ENCODE assay signal across 24 mouse cellular contexts in genomic region chr4:151336413-151336812, GRCm38 (mm10).
DNase-seq lines count a peak whose midpoint lies in the region; ATAC-seq and TF ChIP-seq lines count a peak whose summit lies in the region.
"Had no signal": no experiment of that assay in that cellular context is flagged by ENCODE, and none has a peak within 500 bp of the region (broad histone marks: within the 10 kb centered on the region; RNA-seq: fewer than 3 reads in every experiment).

No protein-coding gene starts in this region.

- no peaks in the 10 kb centered on the region for H3K79me2 ChIP-seq in liver, adult 2 months (ENCODE audit: control insufficient read depth, insufficient read depth, low read length)

- intact Hi-C loops in left cerebral cortex, postnatal 36 days (cut with DNase I), result loop anchor here (5.0 to 10.0 kb wide), 2 partner anchors 76 to 518 kb away; no protein-coding TSS in a partner anchor

- no peaks in the 10 kb centered on the region for H3K27me3 ChIP-seq in liver, adult 2 months (ENCODE audit: control insufficient read depth, insufficient read depth, low read length)
- no peaks in the 10 kb centered on the region for H3K27me3 ChIP-seq in liver, embryonic 11.5 days (replicated peaks; ENCODE audit: control insufficient read depth, insufficient read depth, low read length)
- H3K27me3 ChIP-seq in liver, embryonic 14.5 days (ENCODE audit: control insufficient read depth, insufficient read depth, low read length), result no peaks in the 10 kb centered on the region
- H3K27me3 ChIP-seq in liver, embryonic 16.5 days (ENCODE audit: control insufficient read depth, insufficient read depth, low read depth, low read length), result no peaks in the 10 kb centered on the region
- H3K27me3 ChIP-seq: embryonic facial prominence, embryonic 12.5 days; hindbrain, embryonic 15.5 days had no signal

- TF ChIP-seq EP300 in liver, embryonic 14.5 days (IDR thresholded peaks at IDR 0.05; ENCODE audit: low read depth), result no peak

- H3K4me1 ChIP-seq in liver, adult 2 months (ENCODE audit: control insufficient read depth, insufficient read depth, low read length), result 0 out of 2 replicates have a peak, but pooled peaks cover 4% of the 10 kb centered on the region
- no peaks in the 10 kb centered on the region for H3K4me1 ChIP-seq in liver, embryonic 11.5 days (replicated peaks; ENCODE audit: control insufficient read depth, insufficient read depth, low read length)
- no peaks in the 10 kb centered on the region for H3K4me1 ChIP-seq in liver, embryonic 14.5 days (replicated peaks; ENCODE audit: control insufficient read depth in 2 of 2, insufficient read depth in 2 of 2, low read length in 1 of 2)
- no peaks in the 10 kb centered on the region; the same call in 1 of the 2 replicates for H3K4me1 ChIP-seq in liver, embryonic 16.5 days (ENCODE audit: control insufficient read depth, low read depth, low read length)

- no peak overlapping the region for H3K4me2 ChIP-seq in liver, embryonic 11.5 days
- H3K4me2 ChIP-seq in liver, embryonic 14.5 days (ENCODE audit: low read depth), result no peak overlapping the region
- H3K4me2 ChIP-seq in liver, embryonic 16.5 days (ENCODE audit: low read depth, low read length), result no peak overlapping the region
- H3K4me2 ChIP-seq: embryonic facial prominence, embryonic 12.5 days; forebrain, embryonic 13.5 days; heart, embryonic 11.5 days; hindbrain, embryonic 12.5 days; hindbrain, embryonic 15.5 days had no signal

- no peak overlapping the region for H3K27ac ChIP-seq in liver, adult 2 months (replicated peaks; ENCODE audit: insufficient read depth, low read depth, low read length)
- no peak overlapping the region for H3K27ac ChIP-seq in liver, embryonic 11.5 days (ENCODE audit: low read depth, low read length)
- H3K27ac ChIP-seq in liver, embryonic 14.5 days, result no peak overlapping the region
- H3K27ac ChIP-seq in liver, embryonic 16.5 days (ENCODE audit: low read length), result no peak overlapping the region
- H3K27ac ChIP-seq: embryonic facial prominence, embryonic 12.5 days; forebrain, embryonic 13.5 days; gastrocnemius, adult 2 months; hindbrain, embryonic 12.5 days; hindbrain, embryonic 15.5 days had no signal

- no peak for TF ChIP-seq POLR2A in liver, adult 2 months (IDR thresholded peaks at IDR 0.05; ENCODE audit: extremely low read depth, insufficient read depth, low read length)

- ATAC-seq in liver, embryonic 11.5 days (replicated peaks; ENCODE audit: low FRiP score), result no peak
- peak; percentile 31; the same call in 1 of the 2 replicates for ATAC-seq in liver, embryonic 14.5 days (ENCODE audit: insufficient read depth)
- ATAC-seq in liver, embryonic 16.5 days (ENCODE audit: low read depth), result peak; percentile 49; the same call in 1 of the 2 replicates
- ATAC-seq: CD4-positive, CD25-positive, alpha-beta regulatory T cell, adult 4 months; forebrain, embryonic 13.5 days; forebrain, postnatal 0 days had no signal

- TF ChIP-seq CTCF in liver, adult 2 months (IDR thresholded peaks at IDR 0.05; ENCODE audit: low read depth, low read length), result no peak
- no peak for TF ChIP-seq CTCF in liver, embryonic 14.5 days (IDR thresholded peaks at IDR 0.05; ENCODE audit: low read depth)

- no peak overlapping the region for H3K9ac ChIP-seq in liver, adult 2 months (ENCODE audit: low read depth, low read length)
- H3K9ac ChIP-seq in liver, embryonic 11.5 days (ENCODE audit: low read depth, low read length), result no peak overlapping the region
- no peak overlapping the region for H3K9ac ChIP-seq in liver, embryonic 14.5 days (replicated peaks)
- H3K9ac ChIP-seq in liver, embryonic 16.5 days (ENCODE audit: low read depth, low read length), result no peak overlapping the region
- H3K9ac ChIP-seq: embryonic facial prominence, embryonic 12.5 days; forebrain, embryonic 13.5 days; forebrain, postnatal 0 days; hindbrain, embryonic 12.5 days; hindbrain, embryonic 15.5 days had no signal

- no peak overlapping the region for H3K4me3 ChIP-seq in liver, adult 2 months (ENCODE audit: insufficient read depth, low read depth, low read length)
- H3K4me3 ChIP-seq in liver, embryonic 11.5 days (ENCODE audit: low read depth, low read length), result no peak overlapping the region
- no peak overlapping the region for H3K4me3 ChIP-seq in liver, embryonic 14.5 days (ENCODE audit: insufficient read depth in 1 of 2, low read depth in 2 of 2, low read length in 2 of 2)
- no peak overlapping the region for H3K4me3 ChIP-seq in liver, embryonic 16.5 days (ENCODE audit: low read depth, low read length)
- H3K4me3 ChIP-seq: embryonic facial prominence, embryonic 12.5 days; erythroblast, embryonic 14.5 days; forebrain, embryonic 13.5 days; gastrocnemius, adult 2 months; hindbrain, embryonic 12.5 days; hindbrain, embryonic 15.5 days had no signal

- DNase-seq in kidney, adult 9 months, result peak; percentile 15
- DNase-seq in kidney, postnatal 14 days, result no peak
- DNase-seq in liver, adult 2 months (ENCODE audit: extremely low read depth, low read depth, low spot score), result peak; percentile 63
- DNase-seq in liver, embryonic 11.5 days (ENCODE audit: low spot score), result no peak
- peak in 2 of 3 experiments; percentile 5 to 9 for DNase-seq in liver, embryonic 14.5 days (ENCODE audit: low read depth in 3 of 3, low spot score in 3 of 3)
- no peak for DNase-seq in left cerebral cortex, postnatal 36 days (ENCODE audit: low spot score in 2 of 2)
- DNase-seq in adrenal gland, postnatal 10 days, result no peak
- DNase-seq: adrenal gland, adult 2 months; adrenal gland, postnatal 25 days; cerebellum, adult 18-20 months; cerebellum, adult 9-10 months; cerebellum, postnatal 14 days; forebrain, postnatal 0 days; gastrocnemius, postnatal 14 days; heart, adult 11 months had no signal

- H3K9me3 ChIP-seq in liver, embryonic 11.5 days (ENCODE audit: control insufficient read depth, low read length), result no peaks in the 10 kb centered on the region
- no peaks in the 10 kb centered on the region for H3K9me3 ChIP-seq in liver, embryonic 14.5 days (ENCODE audit: control insufficient read depth, low read length)
- no peaks in the 10 kb centered on the region for H3K9me3 ChIP-seq in liver, embryonic 16.5 days (replicated peaks; ENCODE audit: control insufficient read depth, low read length)
- H3K9me3 ChIP-seq: embryonic facial prominence, embryonic 12.5 days; forebrain, embryonic 13.5 days; hindbrain, embryonic 12.5 days; hindbrain, embryonic 15.5 days had no signal

- WGBS in liver, adult 2 months, result 34% methylated on average over 13 of the region's 13 CpGs
- 80% methylated on average over 13 of the region's 13 CpGs for WGBS in liver, embryonic 11.5 days
- WGBS in liver, embryonic 14.5 days (ENCODE audit: insufficient replicate concordance), result 65% methylated on average over 13 of the region's 13 CpGs
- WGBS in liver, embryonic 16.5 days (ENCODE audit: insufficient replicate concordance), result 68% methylated on average over 13 of the region's 13 CpGs

- no peaks in the 10 kb centered on the region for H3K36me3 ChIP-seq in liver, adult 2 months (ENCODE audit: control insufficient read depth, insufficient read depth, low read length)
- H3K36me3 ChIP-seq in liver, embryonic 11.5 days (ENCODE audit: control insufficient read depth, insufficient read depth, low read length), result no peaks in the 10 kb centered on the region
- no peaks in the 10 kb centered on the region for H3K36me3 ChIP-seq in liver, embryonic 14.5 days (replicated peaks; ENCODE audit: control insufficient read depth, insufficient read depth, low read depth)
- H3K36me3 ChIP-seq in liver, embryonic 16.5 days (ENCODE audit: control insufficient read depth, insufficient read depth), result no peaks in the 10 kb centered on the region
- H3K36me3 ChIP-seq: embryonic facial prominence, embryonic 12.5 days; hindbrain, embryonic 12.5 days; hindbrain, embryonic 15.5 days had no signal

Comparison
In these comparisons a context has a peak if more than half of its experiments do, and no peak if none do; other contexts are left out.
1. DNase-seq: peak in kidney, adult 9 months (single experiment), liver, adult 2 months (single experiment) and liver, embryonic 14.5 days (2 of 3); none in kidney, postnatal 14 days (single experiment), liver, embryonic 11.5 days (single experiment), left cerebral cortex, postnatal 36 days (0 of 2) and adrenal gland, postnatal 10 days (single experiment).